34 mouse cellular contexts compared by ENCODE assay signal in genomic region chr4:63704232-63704631, GRCm38 (mm10). TPM values are rescaled to one million over a fixed set of nuclear protein-coding genes. Genes with fewer than 3 reads are reported as not detected.
DNase-seq lines count a peak whose midpoint lies in the region; ATAC-seq and TF ChIP-seq lines count a peak whose summit lies in the region.
"Had no signal": no experiment of that assay in that cellular context is flagged by ENCODE, and none has a peak within 500 bp of the region (broad histone marks: within the 10 kb centered on the region; RNA-seq: fewer than 3 reads in every experiment).

No protein-coding gene starts in this region.

- WGBS in thymus, adult 2 months: 7% methylated on average over 5 of the region's 5 CpGs

- H3K4me3 ChIP-seq in thymus, adult 2 months (ENCODE audit: control insufficient read depth, insufficient read depth, low read length): no peak overlapping the region
- H3K4me3 ChIP-seq: hindbrain, embryonic 12.5 days; hindbrain, embryonic 15.5 days; intestine, embryonic 15.5 days had no signal

- H3K36me3 ChIP-seq in thymus, adult 2 months (ENCODE audit: control insufficient read depth, insufficient read depth, low read length): no peaks in the 10 kb centered on the region
- H3K36me3 ChIP-seq: hindbrain, embryonic 12.5 days; hindbrain, embryonic 15.5 days; intestine, embryonic 15.5 days had no signal

- peak; percentile 43 for ATAC-seq in activated CD4-positive, CD25-positive, alpha-beta regulatory T cell, adult 4 months
- ATAC-seq in inflammation-experienced regulatory T-cells, adult 6 months: peak; percentile 58
- ATAC-seq: forebrain, embryonic 14.5 days; forebrain, postnatal 0 days; intestine, embryonic 15.5 days had no signal

- DNase-seq in thymus, postnatal 0 days (ENCODE audit: low spot score): peak; percentile 13
- DNase-seq in thymus, adult 2 months: no peak
- no peak for DNase-seq in MN1 (ENCODE audit: low spot score)
- no peak for DNase-seq in left cerebral cortex, adult 18-20 months (ENCODE audit: low spot score in 2 of 2)
- no peak for DNase-seq in cerebellum, adult 9-10 months
- DNase-seq: adrenal gland, adult 2 months; adrenal gland, postnatal 14 days; cerebellum, adult 11 months; cerebellum, adult 2 months; cerebellum, postnatal 10 days; cerebellum, postnatal 36 days; forebrain, postnatal 0 days; gastrocnemius, postnatal 25 days; kidney, adult 18-20 months had no signal

- 0 out of 2 replicates have a peak, but pooled peaks cover 4% of the 10 kb centered on the region for H3K4me1 ChIP-seq in thymus, adult 2 months (replicated peaks; ENCODE audit: control insufficient read depth, insufficient read depth, low read length)
- H3K4me1 ChIP-seq: hindbrain, embryonic 12.5 days; hindbrain, embryonic 15.5 days had no signal

- H3K27ac ChIP-seq in thymus, adult 2 months (ENCODE audit: control insufficient read depth, insufficient read depth, low read length): no peak overlapping the region
- H3K27ac ChIP-seq: hindbrain, embryonic 12.5 days; hindbrain, embryonic 15.5 days; intestine, embryonic 15.5 days had no signal

- TF ChIP-seq CTCF in thymus, adult 2 months (IDR thresholded peaks at IDR 0.05; ENCODE audit: borderline replicate concordance, control insufficient read depth, extremely low read depth, insufficient read depth, low read length, poor library complexity): no peak

- H3K27me3 ChIP-seq in thymus, adult 2 months (ENCODE audit: control insufficient read depth, insufficient read depth, low read length): no peaks in the 10 kb centered on the region
- H3K27me3 ChIP-seq: hindbrain, embryonic 12.5 days; hindbrain, embryonic 15.5 days; intestine, embryonic 15.5 days had no signal

- TF ChIP-seq POLR2A in thymus, adult 2 months (IDR thresholded peaks at IDR 0.05; ENCODE audit: control insufficient read depth, extremely low read depth, insufficient read depth, low read length, poor library complexity): no peak

RNA-seq across cellular contexts. Expression of gene Tnfsf15, which starts 40.7 kb away (rescaled TPM):
- 0.28 and 0.48 TPM in 2 replicates for polyA plus RNA-seq in thymus, postnatal 0 days (2015; fragmentation: Nextera tagmentation; extraction: Ambion mirVana)
- polyA plus RNA-seq in thymus, adult 2 months (2012; rRNA removed): 0.24 and 0.27 TPM in 2 replicates
- polyA plus RNA-seq in activated CD4-positive, CD25-positive, alpha-beta regulatory T cell, adult 4 months (2017; shearing (Covaris generic)): under 1 TPM; 0.36 to 0.54 TPM
- 1 to 10 TPM in 1 of 3 experiments, under 1 TPM in 2; 0.63 to 1.0 (median 0.82) TPM for polyA plus RNA-seq in inflammation-experienced regulatory T-cells, adult 6 months (2017; shearing (Covaris generic))
- under 1 TPM in 1 of 2 experiments, not detected in 1; 0.14 TPM for total RNA-seq in left cerebral cortex, adult 18-20 months (2021)
- total RNA-seq: forebrain, postnatal 0 days; heart, adult 8-10 months; heart, postnatal 25 days; hematopoietic stem cell, adult 5-6 weeks; MEL had no signal
- polyA plus RNA-seq: adrenal gland, adult 2 months; forebrain, embryonic 11.5 days; forebrain, embryonic 14.5 days; forebrain, postnatal 0 days; heart, embryonic 14.5 days had no signal

RNA-seq across cellular contexts. Expression of gene Gm11214, which starts 41.1 kb away (rescaled TPM):
- polyA plus RNA-seq in thymus, postnatal 0 days (2015; fragmentation: Nextera tagmentation; extraction: Ambion mirVana): not detected in 2 replicates
- not detected in 2 replicates for polyA plus RNA-seq in thymus, adult 2 months (2012; rRNA removed)
- polyA plus RNA-seq in activated CD4-positive, CD25-positive, alpha-beta regulatory T cell, adult 4 months (2017; shearing (Covaris generic)): not detected
- not detected for polyA plus RNA-seq in inflammation-experienced regulatory T-cells, adult 6 months (2017; shearing (Covaris generic))
- not detected for total RNA-seq in left cerebral cortex, adult 18-20 months (2021)
- total RNA-seq: adrenal gland, adult 2 months; adrenal gland, postnatal 14 days; adrenal gland, postnatal 4 days; forebrain, postnatal 0 days; gastrocnemius, adult 8-10 months; gastrocnemius, postnatal 25 days; heart, adult 8-10 months; heart, postnatal 25 days; hematopoietic stem cell, adult 5-6 weeks; MEL had no signal
- polyA plus RNA-seq: adrenal gland, adult 2 months; C2C12; cerebellum, adult 2 months; embryonic facial prominence, embryonic 11.5 days; embryonic facial prominence, embryonic 14.5 days; forebrain, embryonic 11.5 days; forebrain, embryonic 14.5 days; forebrain, postnatal 0 days; gonadal fat pad, adult 2 months; heart, embryonic 11.5 days; heart, embryonic 14.5 days; heart, postnatal 0 days; hindbrain, embryonic 12.5 days; hindbrain, embryonic 15.5 days; intestine, embryonic 15.5 days had no signal
